Mouse (Mus musculus): ENCODE measurements around the gene Rfk. TPM values are rescaled to one million over a fixed set of nuclear protein-coding genes. Genes with fewer than 3 reads are reported as not detected.

Rfk gene
- total RNA-seq, 2 experiments from 2014 or later = 40.0 to 44.8 TPM

DNA sequence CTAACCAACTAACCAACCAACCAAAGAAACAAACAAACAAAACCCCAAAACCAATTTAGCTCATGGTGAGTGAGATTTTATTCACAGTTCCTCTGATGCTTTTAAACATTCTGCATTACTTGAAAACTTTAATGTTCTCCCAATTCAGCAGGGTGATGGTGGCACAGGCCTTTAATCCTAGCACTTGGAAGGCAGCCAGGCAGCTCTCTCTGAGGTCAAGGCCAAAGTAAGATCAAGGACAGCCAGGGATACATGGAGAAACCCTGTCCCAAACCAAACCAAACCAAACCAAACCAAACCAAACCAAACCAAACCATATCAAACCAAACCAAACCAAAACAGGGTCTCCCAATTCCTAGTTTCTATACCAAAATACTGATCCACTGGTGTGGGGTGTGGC, 15.0 kb upstream of the Rfk start:
- DNase-seq = no peak
- intact Hi-C loops (cut with DNase I; ENCODE audit: low total_unique reads) = no loop called here

DNA sequence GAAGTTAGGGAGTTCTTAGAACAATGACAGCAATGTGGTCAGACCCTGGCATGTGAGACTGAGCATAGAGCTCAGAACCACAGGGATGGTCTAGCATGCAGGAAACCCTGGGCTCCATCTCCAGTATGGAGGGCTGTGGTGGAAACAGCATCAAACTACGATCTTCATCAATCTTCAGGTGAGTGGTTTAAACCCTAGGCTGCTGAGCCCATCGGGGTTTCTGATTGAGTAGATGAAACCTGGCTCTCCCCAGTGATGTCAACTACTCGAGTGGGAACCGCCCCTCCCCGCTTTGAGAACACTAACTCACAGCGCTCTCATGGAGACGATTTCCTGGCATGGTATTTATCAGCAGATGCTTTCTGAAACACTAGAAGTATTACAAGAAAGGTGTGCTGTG, 13.3 kb upstream of the Rfk start:
- intact Hi-C loops (cut with DNase I; ENCODE audit: low total_unique reads) = no loop called here
- no peak for DNase-seq

DNA sequence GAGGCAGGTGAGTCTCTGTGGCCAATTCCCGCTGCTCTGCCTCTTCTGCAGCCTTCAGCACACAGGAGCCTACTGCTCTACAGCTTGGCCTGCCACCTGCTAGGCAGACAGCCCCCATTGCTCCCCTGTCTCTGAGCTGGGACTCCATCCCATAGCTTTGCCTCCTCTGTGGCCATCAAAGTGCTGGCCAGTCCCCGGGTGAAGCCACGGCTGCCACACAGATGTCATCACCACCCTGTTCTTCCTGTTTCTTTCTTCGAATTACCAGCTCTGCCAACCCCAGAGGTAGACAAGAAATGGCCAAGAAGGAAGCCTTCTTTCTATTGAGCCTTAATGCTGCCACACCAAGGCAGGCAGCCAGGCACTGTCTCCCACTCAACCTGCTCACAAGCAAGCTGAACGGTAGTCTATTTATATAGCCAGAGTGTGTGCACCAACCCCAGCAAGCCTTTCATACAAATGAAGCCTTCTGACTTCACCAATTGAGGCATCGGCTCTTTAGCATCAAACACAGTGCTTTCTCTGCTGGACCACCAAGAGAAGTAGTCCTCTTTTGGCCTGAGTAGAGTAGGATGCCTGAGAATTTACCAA, 10.9 kb upstream of the Rfk start:
- intact Hi-C loops (cut with DNase I; ENCODE audit: low total_unique reads) = no loop called here
- no peak for DNase-seq

GRCm38 (mm10) chr19:17385022-17385421, 8.8 kb upstream of the Rfk start:
- DNase-seq = no peak
- intact Hi-C loops (cut with DNase I; ENCODE audit: low total_unique reads) = loop anchor here (5.0 kb wide), 1 partner anchor 263 kb away; no protein-coding TSS in a partner anchor

DNA sequence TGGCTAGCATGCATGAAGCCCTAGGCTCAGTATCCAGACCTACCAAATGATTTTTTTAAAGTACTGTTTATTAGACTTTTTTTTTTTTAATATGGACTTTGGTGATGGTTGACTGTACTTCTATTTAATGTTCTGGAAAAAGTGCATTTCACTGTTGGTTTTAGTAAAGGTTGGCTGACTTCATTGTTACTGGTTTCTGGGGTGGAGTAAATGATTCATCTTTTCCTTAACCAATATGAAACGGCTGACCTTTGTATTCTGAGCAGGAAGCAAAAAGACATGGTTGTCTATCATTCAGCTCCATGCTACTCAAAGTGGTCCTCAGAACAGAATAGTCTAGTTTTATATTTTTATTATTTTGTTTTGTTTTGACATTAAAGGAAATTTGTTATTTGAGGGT, 8.4 kb upstream of the Rfk start:
- intact Hi-C loops (cut with DNase I; ENCODE audit: low total_unique reads) = loop anchor here (5.0 kb wide), 1 partner anchor 263 kb away; no protein-coding TSS in a partner anchor
- no peak for DNase-seq

DNA sequence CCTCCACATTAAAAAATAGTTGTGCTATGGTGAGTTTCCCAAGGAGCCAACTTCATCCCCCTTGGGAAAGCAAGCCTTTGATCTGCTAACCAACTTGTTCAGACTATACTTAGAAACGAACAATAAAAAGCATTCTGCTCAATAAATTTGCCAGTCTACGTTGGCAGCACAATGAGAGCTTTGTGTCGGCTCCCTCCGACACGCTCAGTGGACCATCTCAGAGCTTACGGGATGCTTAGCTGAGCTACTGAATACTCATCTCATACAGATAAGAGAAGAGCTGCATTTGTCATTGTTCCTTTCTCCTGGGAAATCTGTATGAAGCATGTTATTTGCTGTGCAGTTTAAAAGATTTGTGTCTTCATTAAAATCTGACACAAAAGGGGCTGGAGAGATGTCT, 7.4 kb upstream of the Rfk start:
- no peak for DNase-seq
- intact Hi-C loops (cut with DNase I; ENCODE audit: low total_unique reads) = loop anchor here (5.0 kb wide), 1 partner anchor 264 kb away; no protein-coding TSS in a partner anchor

GRCm38 (mm10) chr19:17388404-17388803, 5.4 kb upstream of the Rfk start:
- intact Hi-C loops (cut with DNase I; ENCODE audit: low total_unique reads) = loop anchor here (5.0 kb wide), 1 partner anchor 266 kb away; no protein-coding TSS in a partner anchor

DNA sequence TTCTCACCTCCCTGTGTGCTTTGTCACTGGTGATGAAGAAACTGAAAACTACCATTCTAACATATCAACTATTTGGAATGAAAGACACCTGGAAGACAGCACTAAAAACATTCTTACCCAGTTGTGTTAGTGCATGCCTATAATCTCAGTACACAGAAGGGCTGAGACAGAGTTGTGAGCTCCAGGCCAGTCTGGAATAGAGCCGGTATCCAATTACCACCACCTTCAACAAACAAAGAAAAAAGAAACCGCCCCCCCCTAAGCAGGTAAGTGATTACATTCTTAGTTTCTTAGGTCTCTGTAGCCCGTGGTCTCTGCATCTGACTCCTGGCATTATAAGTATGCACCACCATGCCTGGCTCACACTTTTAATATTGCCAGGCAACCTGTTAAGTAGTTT, 977 bp upstream of the Rfk start:
- intact Hi-C loops (cut with DNase I; ENCODE audit: low total_unique reads) = no loop called here

More at GRCm38 (mm10) chr19:17388404-17388803, 5.4 kb upstream of the Rfk start:
- no peak for DNase-seq

GRCm38 (mm10) chr19:17396802-17397201, 3.0 kb downstream of the Rfk start:
- no peak for DNase-seq
- intact Hi-C loops (cut with DNase I; ENCODE audit: low total_unique reads) = no loop called here

More for the DNA sequence above, 977 bp upstream of the Rfk start:
- no peak for DNase-seq

DNA sequence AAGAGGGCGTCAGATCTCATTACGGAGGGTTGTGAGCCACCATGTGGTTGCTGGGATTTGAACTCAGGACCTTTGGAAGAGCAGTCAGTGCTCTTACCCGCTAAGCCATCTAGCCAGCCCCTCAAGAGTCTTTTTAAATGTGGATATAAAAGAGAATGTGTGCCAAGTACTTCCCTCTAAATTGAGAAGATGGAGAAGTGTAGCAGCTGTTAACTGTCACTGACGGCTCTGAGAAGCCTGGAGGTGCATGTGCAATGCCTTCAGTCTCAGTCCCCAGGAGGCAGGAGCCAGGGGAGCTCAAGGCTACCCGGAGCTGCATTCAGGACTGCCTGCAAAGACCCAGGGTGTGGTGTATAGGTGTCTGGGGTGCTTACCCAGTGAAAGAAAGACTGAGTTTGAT, 4.1 kb downstream of the Rfk start:
- no peak for DNase-seq
- intact Hi-C loops (cut with DNase I; ENCODE audit: low total_unique reads) = no loop called here

DNA sequence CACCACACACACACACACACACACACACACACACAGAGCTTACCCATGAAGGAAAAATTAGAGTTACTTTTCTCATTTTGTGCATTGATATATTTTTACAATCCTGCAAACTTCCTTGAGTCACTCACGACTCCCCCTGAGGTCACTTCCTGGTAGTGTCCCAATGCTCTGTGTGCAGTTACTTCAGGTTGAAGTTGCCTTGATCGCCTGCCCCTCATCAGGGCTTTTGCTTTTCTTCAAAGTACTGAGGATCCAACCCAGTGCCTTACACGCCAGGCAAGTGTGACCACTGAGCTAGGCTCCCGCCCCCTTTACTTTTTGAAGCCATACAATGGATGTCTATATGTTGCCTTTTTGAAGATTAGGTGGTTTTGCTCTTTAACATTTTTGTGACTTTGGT, 6.1 kb downstream of the Rfk start:
- no peak for DNase-seq
- intact Hi-C loops (cut with DNase I; ENCODE audit: low total_unique reads) = no loop called here

- intact Hi-C loops (cut with DNase I; ENCODE audit: low total_unique reads) = no loop called here
- no peak for DNase-seq
These were observed 6.7 kb downstream of the Rfk start for GRCm38 (mm10) chr19:17400571-17400970.

DNA sequence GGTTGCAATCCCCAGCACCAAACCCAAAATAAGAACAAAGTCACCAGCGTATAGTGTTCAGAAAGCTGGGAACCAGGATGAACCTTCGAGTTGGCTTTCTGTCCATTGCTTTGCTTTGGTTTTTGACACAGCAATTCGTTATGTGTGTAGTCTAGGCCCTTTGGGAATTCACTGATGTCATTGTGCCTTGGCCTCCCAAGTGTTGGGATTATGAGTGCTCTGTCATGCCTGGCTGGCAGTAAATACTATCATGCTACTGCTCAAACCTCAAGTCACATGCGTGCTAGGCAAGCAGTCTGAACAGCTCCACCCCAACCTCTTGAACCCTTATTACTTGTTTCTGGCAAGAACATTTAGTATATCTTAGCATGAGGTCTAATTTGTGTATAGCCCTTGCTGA, 9.3 kb downstream of the Rfk start:
- no peak for DNase-seq
- intact Hi-C loops (cut with DNase I; ENCODE audit: low total_unique reads) = no loop called here

- DNase-seq = no peak
- intact Hi-C loops (cut with DNase I; ENCODE audit: low total_unique reads) = no loop called here
These were observed 13.0 kb downstream of the Rfk start for GRCm38 (mm10) chr19:17406823-17407222.

GRCm38 (mm10) chr19:17408591-17408990, 14.7 kb downstream of the Rfk start:
- intact Hi-C loops (cut with DNase I; ENCODE audit: low total_unique reads) = no loop called here
- no peak for DNase-seq

- no peak for DNase-seq
- intact Hi-C loops (cut with DNase I; ENCODE audit: low total_unique reads) = no loop called here
These were observed 15.5 kb downstream of the Rfk start for GRCm38 (mm10) chr19:17409351-17409750.

DNA sequence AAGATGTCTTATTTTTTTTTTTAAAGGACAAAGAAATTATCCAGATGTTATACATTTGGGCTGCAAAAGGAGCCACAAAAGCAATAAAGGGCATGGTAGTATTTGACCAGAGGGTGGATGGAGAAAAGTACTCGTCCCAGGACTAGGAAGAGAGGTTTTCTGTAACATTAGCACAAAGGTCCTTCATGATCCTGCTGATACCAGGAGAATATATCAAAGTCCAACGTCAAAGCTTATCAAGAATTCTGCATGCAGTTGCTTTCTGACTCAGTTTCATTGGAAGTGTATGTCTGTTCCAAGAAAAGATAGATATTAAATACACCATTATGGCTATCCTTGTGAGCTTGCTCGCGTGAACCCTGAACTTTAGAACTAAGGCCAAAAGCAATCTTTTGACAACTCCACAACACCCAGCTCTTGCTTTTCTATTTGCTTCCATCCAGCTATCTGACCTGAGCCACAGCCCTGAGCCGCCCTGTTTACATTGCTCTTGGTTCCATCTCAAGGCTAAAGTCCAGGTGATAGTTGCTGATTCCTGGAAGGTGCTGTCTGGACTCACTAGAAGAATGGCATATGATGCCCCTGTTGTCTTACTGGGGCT, 16.7 kb downstream of the Rfk start:
- DNase-seq = no peak
- intact Hi-C loops (cut with DNase I; ENCODE audit: low total_unique reads) = no loop called here

DNA sequence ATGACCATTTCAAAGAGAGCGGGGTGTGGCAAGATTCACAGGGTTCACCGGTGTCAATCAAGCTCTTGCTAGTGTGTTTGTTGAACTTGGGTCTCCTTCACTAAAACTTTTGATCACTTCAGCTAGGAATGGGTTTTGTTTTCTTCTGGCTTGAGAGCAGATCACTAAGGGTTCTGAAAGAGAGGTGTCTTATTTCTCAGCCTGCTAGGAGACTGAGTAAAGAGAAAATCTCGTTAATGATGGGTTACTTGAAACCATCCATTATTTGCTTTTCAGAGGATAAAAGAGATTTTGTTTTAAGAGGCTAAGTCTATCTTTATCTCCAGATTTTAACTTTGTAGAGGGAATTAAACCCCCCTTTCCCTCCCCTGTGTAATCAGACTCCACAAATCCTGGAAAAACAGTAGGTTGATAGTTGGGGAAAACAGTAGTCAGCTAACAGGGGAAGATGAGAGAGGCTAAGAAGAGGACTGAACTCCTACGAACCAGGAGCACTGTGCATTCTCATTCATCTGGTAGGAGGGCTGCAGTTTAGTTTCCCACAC, 19.1 kb downstream of the Rfk start:
- intact Hi-C loops (cut with DNase I; ENCODE audit: low total_unique reads) = no loop called here
- DNase-seq = no peak

- intact Hi-C loops (cut with DNase I; ENCODE audit: low total_unique reads) = no loop called here
- no peak for DNase-seq
These were observed 24.0 kb downstream of the Rfk start for GRCm38 (mm10) chr19:17417855-17418254.

GRCm38 (mm10) chr19:17423306-17423705, 29.5 kb downstream of the Rfk start:
- DNase-seq = no peak
- intact Hi-C loops (cut with DNase I; ENCODE audit: low total_unique reads) = no loop called here

All from gastrocnemius, postnatal 14 days (tissue).